Mouse (Mus musculus) bone marrow macrophage, adult 2 months (primary cell): Measurements from ENCODE around the gene Apoc3.

Experiments used
- CTCF ChIP-seq: IDR thresholded peaks from 2 replicates; pipeline ENCODE4 v1.5.1; 2012; ENCODE audit warnings: low read depth, mild to moderate bottlenecking, low read length, moderate library complexity
- POLR2A ChIP-seq: IDR thresholded peaks from 2 replicates; pipeline ENCODE4 v1.6.1; 2012; ENCODE audit warnings: mild to moderate bottlenecking, low read depth, low read length, borderline replicate concordance

DNA sequence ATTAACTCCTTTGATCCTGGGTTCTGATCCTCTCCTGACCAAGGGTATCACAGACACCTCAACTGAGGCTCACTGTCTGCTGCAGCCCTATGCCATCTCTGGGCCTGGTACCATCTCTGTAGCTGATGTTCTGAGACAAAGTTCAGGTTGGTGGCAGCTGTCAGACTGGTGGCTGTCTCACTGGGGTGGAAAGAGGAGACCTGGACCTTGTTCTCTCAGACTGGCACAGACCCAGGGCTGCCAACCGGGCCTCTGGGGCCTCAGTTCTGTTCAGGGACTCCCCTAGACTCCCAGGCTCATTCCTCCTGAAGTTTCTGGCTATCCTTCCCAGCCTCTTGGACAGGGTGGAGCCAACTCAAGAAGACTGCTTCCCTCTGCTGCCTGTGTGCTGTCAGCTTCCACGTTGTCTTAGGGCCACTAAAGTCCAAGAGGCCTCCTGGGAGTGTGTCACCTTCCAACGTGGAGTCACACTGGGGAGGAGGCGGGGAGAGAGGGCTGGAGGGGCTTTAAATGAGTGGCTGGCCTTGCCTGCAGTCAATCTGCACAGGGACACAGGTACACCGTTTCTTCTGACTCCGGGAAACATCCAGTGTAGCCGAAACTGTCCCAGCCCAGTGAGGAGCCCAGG, 5.2 kb upstream of the Apoc3 start, which contains the start of gene Apoa4:
- TF ChIP-seq CTCF (no peak), POLR2A (no peak)
